Mouse (Mus musculus) neural tube, embryonic 15.5 days (tissue): ENCODE data around the gene Pradc1. TPM values are rescaled to one million over a fixed set of nuclear protein-coding genes. Genes with fewer than 3 reads are reported as not detected.

ENCODE experiments used
- ATAC-seq: fragments of 200-750 bp; cut with Nextera tagmentation; 2 replicates; pipeline ENCODE4 v1.8.0; 2017; ENCODE audit warnings: mild to moderate bottlenecking, moderate TSS enrichment, moderate library complexity; ENCODE audit not compliant: low FRiP score
- H3K27ac ChIP-seq: fragments of 300-500 bp; sonication (generic); replicated peaks from 2 replicates; pipeline ENCODE4 v1.5.1; 2015; ENCODE audit warnings: mild to moderate bottlenecking, inconsistent platforms
- H3K27me3 ChIP-seq: fragments of 300-500 bp; sonication (generic); replicated peaks from 2 replicates; pipeline ENCODE4 v1.6.1; 2015; ENCODE audit warnings: inconsistent platforms
- H3K36me3 ChIP-seq: fragments of 300-500 bp; sonication (generic); 2 replicates; pipeline ENCODE4 v1.6.1; 2015; ENCODE audit warnings: inconsistent platforms
- H3K4me1 ChIP-seq: fragments of 300-500 bp; sonication (generic); 2 replicates; pipeline ENCODE4 v1.6.1; 2015; ENCODE audit warnings: inconsistent platforms
- H3K4me2 ChIP-seq: fragments of 300-500 bp; sonication (generic); 2 replicates; pipeline ENCODE4 v1.6.1; 2015; ENCODE audit warnings: inconsistent platforms, mild to moderate bottlenecking, moderate library complexity
- H3K4me3 ChIP-seq: fragments of 300-500 bp; sonication (generic); replicated peaks from 2 replicates; pipeline ENCODE4 v1.5.1; 2015; ENCODE audit warnings: mild to moderate bottlenecking, inconsistent platforms
- H3K9ac ChIP-seq: fragments of 300-500 bp; sonication (generic); replicated peaks from 2 replicates; pipeline ENCODE4 v1.6.1; 2015; ENCODE audit warnings: mild to moderate bottlenecking, inconsistent platforms
- H3K9me3 ChIP-seq: fragments of 300-500 bp; sonication (generic); replicated peaks from 2 replicates; pipeline ENCODE4 v1.6.1; 2016; ENCODE audit warnings: inconsistent platforms
- WGBS: fragments of 180-500 bp; shearing (Covaris S2); methylation state at CpG from one replicate; pipeline ENCODE4 v1.1.7; 2015; ENCODE audit warnings: mixed read lengths; 5-methylcytosine and 5-hydroxymethylcytosine counted together
- polyA plus RNA-seq: library from polyadenylated mRNA; unstranded; fragments of >200 nt; fragmentation: Nextera tagmentation; extraction: Ambion mirVana; gene quantifications from 2 replicates; pipeline ENCODE4 v1.2.1, GENCODE M21; 2015

The Pradc1 gene
- polyA plus RNA-seq, 1 experiment from 2014 or later = 27.4 TPM

DNA sequence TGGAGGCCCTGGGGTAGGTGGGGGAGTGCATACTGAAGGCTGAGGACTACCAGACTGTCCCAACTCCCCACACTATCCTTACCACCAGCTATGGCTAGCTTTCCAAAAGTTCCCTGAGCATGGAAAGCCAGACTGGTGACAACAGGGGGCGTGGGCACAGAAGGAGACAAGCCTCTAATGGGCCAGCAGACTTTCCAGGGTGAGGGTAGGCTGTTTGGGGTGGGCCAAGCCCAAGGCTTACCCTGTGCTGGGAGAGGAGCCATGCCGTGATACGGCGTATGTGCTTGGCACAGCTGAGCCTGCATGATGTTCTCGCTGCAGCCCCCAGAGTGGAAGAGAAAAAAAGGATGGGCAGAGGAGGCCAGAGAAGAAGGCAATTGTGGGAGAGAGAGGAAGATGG, 28.2 kb upstream of the Pradc1 start:
- peaks cover 19% of the 10 kb centered on the region for H3K27me3 ChIP-seq
- no peak overlapping the region for H3K9ac ChIP-seq
- no peak overlapping the region for H3K4me2 ChIP-seq
- peaks cover 19% of the 10 kb centered on the region for H3K4me1 ChIP-seq
- no peaks in the 10 kb centered on the region for H3K9me3 ChIP-seq
- no peak overlapping the region for H3K4me3 ChIP-seq
- ATAC-seq = no peak
- no peak overlapping the region for H3K27ac ChIP-seq
- 80% methylated on average over 5 of the region's 5 CpGs for WGBS
- H3K36me3 ChIP-seq = peaks cover 21% of the 10 kb centered on the region

DNA sequence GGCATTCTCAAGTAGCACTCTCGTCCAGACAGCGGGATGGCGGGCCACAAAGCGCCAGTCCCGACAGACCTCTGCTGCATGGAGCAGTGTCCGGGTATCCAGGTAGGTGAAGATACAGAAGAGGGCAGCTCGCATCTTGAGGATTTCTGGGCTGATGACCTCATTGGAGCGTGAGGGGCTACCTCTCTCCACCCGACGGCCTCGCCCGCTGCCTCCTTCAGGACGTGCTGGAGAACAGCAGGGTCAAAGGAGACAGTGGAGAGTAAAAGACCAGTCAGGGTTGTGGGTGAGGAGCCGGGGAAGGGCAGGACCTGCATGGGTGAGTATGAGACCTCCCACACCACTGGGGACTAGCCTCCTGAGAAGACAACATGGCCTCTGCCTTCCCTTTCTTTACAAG, 26.6 kb upstream of the Pradc1 start:
- no peak overlapping the region for H3K4me3 ChIP-seq
- H3K4me1 ChIP-seq = peaks cover 4% of the 10 kb centered on the region; the same call in 1 of the 2 replicates
- no peak overlapping the region for H3K9ac ChIP-seq
- WGBS = 50% methylated on average over 14 of the region's 14 CpGs
- ATAC-seq = no peak
- peaks cover 3% of the 10 kb centered on the region; the same call in 1 of the 2 replicates for H3K27me3 ChIP-seq
- no peaks in the 10 kb centered on the region for H3K9me3 ChIP-seq
- H3K27ac ChIP-seq = no peak overlapping the region
- H3K36me3 ChIP-seq = peaks cover 32% of the 10 kb centered on the region
- H3K4me2 ChIP-seq = no peak overlapping the region

DNA sequence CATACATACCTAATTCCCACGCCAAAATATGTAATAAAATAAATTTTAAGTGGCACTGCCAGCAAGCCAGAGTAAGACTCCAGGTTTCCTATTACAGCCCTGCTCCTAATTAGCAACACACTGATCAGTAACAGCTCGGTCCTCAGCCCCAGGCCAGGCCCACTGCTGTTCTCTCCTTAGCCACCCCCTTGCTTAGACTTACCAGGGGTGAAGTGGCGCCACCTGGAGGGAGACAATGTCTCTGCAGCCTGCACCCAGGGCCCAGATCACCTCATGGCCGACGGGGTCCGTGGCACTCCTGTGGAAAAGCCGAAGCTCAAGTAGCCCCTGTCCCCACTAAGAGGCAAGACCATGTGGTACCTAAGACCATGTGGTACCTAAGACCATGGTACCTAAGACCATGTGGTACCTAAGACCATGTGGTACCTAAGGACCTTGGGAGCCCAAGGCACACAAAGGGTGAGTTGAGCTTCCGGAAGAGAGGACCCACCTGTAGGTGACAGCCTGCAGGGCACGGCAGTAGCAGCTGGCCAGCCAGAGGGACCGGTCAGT, 25.7 kb upstream of the Pradc1 start:
- no peaks in the 10 kb centered on the region for H3K9me3 ChIP-seq
- peaks cover 42% of the 10 kb centered on the region for H3K36me3 ChIP-seq
- H3K4me3 ChIP-seq = no peak overlapping the region
- peaks cover 4% of the 10 kb centered on the region; the same call in 1 of the 2 replicates for H3K4me1 ChIP-seq
- no peak overlapping the region for H3K9ac ChIP-seq
- ATAC-seq = no peak
- no peak overlapping the region for H3K27ac ChIP-seq
- peaks cover 3% of the 10 kb centered on the region; the same call in 1 of the 2 replicates for H3K27me3 ChIP-seq
- WGBS = 40% methylated on average over 10 of the region's 10 CpGs
- no peak overlapping the region for H3K4me2 ChIP-seq

DNA sequence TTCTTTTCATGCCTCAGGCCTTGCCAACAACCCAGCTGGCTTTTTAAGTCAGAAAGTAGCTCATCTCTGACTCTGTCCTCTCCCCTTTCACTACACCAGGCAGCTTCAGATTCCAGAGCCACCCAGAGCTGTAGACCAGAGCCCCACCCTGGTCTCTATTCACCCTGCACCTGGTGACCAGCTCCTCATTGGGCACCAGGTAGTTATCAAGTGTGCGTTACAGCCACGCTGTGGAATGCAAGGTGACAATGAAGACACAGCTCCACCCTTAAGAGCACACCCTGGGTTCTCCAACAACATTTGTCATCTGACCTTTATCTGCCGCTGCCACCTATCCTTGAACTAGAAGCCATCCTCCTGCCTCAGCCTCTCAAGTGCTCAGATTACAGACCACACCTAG, 23.8 kb upstream of the Pradc1 start:
- Histone ChIP-seq H3K9ac (no peak overlapping the region), H3K4me1 (0 out of 2 replicates have a peak, but pooled peaks cover 2% of the 10 kb centered on the region), H3K27ac (no peak overlapping the region), H3K27me3 (peaks cover 3% of the 10 kb centered on the region; the same call in 1 of the 2 replicates), H3K4me3 (no peak overlapping the region), H3K9me3 (no peaks in the 10 kb centered on the region), H3K36me3 (peaks cover 43% of the 10 kb centered on the region), H3K4me2 (no peak overlapping the region)
- 90% methylated on average over 3 of the region's 3 CpGs for WGBS
- no peak for ATAC-seq

DNA sequence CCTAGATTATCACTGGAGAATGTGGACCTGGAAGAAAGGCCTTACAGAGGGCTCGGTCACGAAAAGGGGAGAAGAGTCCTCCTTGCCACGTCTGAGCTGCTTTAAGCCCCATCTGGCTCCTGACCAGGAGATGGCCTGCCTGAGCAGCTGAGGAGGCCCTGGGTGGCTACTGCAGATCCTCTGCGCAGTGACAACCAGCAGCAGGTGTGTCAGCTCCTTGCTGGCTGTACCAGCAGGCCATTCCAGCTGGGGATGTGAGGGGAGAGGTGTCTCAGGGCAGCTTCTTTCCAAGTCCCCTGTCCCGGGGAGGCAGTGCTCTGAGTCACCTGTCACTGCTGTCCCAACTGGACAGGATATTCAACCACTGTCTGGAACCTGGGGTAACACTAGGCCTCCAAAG, 20.8 kb upstream of the Pradc1 start:
- Histone ChIP-seq H3K4me2 (no peak overlapping the region), H3K36me3 (peaks cover 62% of the 10 kb centered on the region), H3K27me3 (no peaks in the 10 kb centered on the region), H3K9me3 (no peaks in the 10 kb centered on the region), H3K4me3 (no peak overlapping the region), H3K4me1 (no peaks in the 10 kb centered on the region), H3K9ac (no peak overlapping the region), H3K27ac (no peak overlapping the region)
- no peak for ATAC-seq
- WGBS = 56% methylated on average over 5 of the region's 5 CpGs

DNA sequence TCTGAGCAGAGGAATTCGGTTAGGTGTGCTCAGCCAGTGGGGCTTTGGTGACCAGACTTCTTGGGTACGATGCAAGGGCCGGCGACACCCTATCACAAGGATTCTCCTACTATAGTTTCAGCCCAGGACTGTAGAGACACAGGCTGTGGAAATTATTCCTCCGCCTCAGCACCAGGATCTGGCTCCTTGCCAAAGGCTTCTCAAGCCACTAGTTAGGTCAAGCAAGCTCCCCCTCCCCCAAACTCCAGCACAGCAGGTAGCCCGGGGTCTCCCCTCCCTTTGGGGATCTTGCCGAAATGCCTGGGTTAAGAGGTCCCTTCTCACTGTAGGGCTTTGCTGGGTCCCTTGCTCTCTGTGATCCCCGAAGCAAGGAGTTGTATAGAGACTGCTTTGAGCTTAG, 20.2 kb upstream of the Pradc1 start:
- Histone ChIP-seq H3K27ac (no peak overlapping the region), H3K4me3 (no peak overlapping the region), H3K4me1 (no peaks in the 10 kb centered on the region), H3K36me3 (peaks cover 68% of the 10 kb centered on the region), H3K9me3 (no peaks in the 10 kb centered on the region), H3K27me3 (no peaks in the 10 kb centered on the region), H3K9ac (no peak overlapping the region), H3K4me2 (no peak overlapping the region)
- 58% methylated on average over 8 of the region's 8 CpGs for WGBS
- no peak for ATAC-seq

DNA sequence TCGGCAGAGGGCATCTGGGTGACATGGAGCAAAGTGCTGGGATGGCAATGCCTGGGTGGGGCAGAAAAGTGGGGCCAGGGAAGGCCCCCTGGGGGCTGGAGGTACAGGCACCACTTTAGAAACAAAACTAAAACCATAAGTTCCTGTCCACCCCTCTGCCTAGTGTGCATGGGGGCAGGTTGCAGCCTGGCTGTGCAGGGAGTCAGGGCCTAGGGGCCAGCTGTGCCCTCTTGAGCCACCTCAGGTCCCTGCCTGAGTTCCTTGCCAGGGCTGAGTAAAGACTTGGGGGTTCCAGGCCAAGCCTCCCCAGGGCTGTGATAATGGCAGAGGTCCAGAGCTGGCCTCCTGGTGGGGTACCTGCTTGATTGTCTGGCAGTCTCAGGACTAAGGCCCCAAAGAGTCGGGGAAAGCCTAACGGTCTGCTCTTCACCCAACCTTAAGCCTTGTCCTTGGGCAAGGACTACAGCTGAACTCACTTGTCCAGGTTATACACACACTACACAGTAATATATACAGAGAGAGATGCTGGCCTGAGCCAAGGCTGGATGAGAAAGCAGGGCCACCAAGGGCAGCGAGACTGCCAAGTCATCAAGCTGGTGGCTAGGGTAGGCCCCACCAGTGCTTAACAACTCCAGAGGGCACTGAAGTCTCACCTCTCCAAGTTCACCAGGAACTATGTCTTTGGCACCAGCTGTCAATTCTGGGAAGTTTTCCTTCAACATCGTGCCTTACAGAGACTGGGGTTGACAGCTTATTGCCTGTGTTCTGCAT, 18.1 kb upstream of the Pradc1 start:
- no peak for ATAC-seq
- Histone ChIP-seq H3K4me1 (no peaks in the 10 kb centered on the region), H3K36me3 (peaks cover 73% of the 10 kb centered on the region), H3K9ac (no peak overlapping the region), H3K4me3 (no peak overlapping the region), H3K4me2 (no peak overlapping the region), H3K9me3 (no peaks in the 10 kb centered on the region), H3K27ac (no peak overlapping the region), H3K27me3 (no peaks in the 10 kb centered on the region)
- WGBS = 74% methylated on average over 5 of the region's 5 CpGs

DNA sequence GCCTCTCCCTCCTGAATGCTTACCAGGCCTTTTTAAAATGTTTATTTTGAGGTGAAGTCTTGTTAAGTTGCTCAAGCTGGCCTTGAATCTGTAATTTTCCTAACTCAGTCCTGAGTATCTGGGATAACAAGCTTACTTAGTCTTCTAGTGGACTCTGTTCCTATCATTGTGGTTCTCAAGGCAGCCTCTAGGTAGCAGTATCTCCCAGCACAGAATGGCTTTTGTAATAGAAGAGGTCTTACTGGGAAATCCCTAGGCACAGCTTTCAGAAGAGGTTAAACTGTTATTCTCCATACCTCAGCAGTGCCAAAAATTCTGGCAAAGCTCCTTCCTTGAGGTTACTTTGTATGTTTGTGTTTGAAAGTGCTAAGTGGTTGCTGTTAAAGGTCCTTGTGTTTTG, 13.6 kb upstream of the Pradc1 start:
- Histone ChIP-seq H3K4me1 (no peaks in the 10 kb centered on the region), H3K4me3 (no peak overlapping the region), H3K27ac (no peak overlapping the region)

DNA sequence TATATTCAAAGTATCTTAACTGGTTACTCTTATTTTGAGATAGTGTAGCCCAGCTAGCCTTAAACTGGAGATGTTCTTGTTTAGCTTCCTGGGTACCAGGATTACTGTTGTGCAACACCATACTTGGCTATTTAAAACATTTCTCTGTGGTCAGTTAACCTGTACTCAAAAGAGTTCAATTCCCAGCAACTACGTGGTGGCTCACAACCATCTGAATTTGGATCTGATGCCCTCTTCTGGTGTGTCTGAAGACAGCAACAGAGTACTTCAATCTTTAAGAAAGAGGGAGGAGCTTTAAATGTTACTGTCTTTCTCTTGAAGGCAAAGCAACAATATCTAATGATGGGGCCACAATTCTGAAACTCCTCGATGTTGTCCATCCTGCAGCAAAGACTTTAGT, 7.9 kb upstream of the Pradc1 start:
- WGBS = 90% methylated on average over 2 of the region's 2 CpGs
- no peak overlapping the region for H3K27ac ChIP-seq

More for the DNA sequence above, 13.6 kb upstream of the Pradc1 start:
- H3K9ac ChIP-seq = no peak overlapping the region
- no peak overlapping the region for H3K4me2 ChIP-seq
- ATAC-seq = no peak
- H3K36me3 ChIP-seq = peaks cover 96% of the 10 kb centered on the region
- no peaks in the 10 kb centered on the region for H3K9me3 ChIP-seq
- no peaks in the 10 kb centered on the region for H3K27me3 ChIP-seq

DNA sequence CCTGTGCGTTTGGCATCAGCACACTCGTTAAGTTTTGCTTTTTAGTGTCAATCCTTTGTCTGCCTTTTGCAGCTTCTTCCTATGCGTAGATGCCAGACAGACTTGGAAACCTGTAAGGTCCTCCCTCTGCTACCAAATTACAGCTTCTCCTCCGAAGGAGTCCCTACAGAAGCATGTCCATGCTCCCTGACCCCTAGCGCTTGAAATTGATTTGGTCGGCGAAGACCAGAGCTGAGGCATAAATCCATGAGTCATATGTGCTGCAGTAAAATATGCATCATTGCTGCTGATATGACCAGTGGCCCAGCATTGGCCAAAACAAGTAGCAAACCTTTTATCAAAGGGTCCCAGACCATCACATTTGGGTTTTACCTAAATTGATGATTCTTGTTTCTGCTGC, 1.0 kb upstream of the Pradc1 start:
- ATAC-seq = no peak
- Histone ChIP-seq H3K4me2 (peak overlapping the region; percentile 96), H3K36me3 (no peaks in the 10 kb centered on the region), H3K9ac (peak overlapping the region; percentile 67), H3K4me1 (peaks cover 59% of the 10 kb centered on the region), H3K4me3 (peak overlapping the region; percentile 78), H3K27ac (peak overlapping the region; percentile 87), H3K9me3 (no peaks in the 10 kb centered on the region), H3K27me3 (no peaks in the 10 kb centered on the region)
- WGBS = 13% methylated on average over 7 of the region's 7 CpGs

More for the DNA sequence above, 7.9 kb upstream of the Pradc1 start:
- H3K4me3 ChIP-seq = no peak overlapping the region
- no peak overlapping the region for H3K9ac ChIP-seq
- no peak for ATAC-seq
- no peaks in the 10 kb centered on the region for H3K9me3 ChIP-seq
- no peak overlapping the region for H3K4me2 ChIP-seq
- H3K4me1 ChIP-seq = peaks cover 41% of the 10 kb centered on the region
- H3K27me3 ChIP-seq = no peaks in the 10 kb centered on the region
- H3K36me3 ChIP-seq = peaks cover 50% of the 10 kb centered on the region

DNA sequence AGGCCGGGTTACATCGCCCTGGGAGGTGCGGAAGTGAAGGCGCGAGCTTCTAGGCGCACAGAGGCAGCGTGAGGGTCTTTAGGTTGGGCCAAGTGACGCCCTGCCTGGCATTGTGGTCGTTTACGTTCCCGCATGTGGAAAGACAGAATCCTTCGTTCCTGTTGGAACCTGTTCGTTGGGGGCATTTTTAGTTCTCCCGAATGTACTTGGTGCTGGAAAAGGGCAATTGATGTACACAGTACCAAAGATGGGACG, 568 bp upstream of the Pradc1 start:
- Histone ChIP-seq H3K9me3 (no peaks in the 10 kb centered on the region), H3K27ac (peak overlapping the region; percentile 87), H3K9ac (peak overlapping the region; percentile 67), H3K4me3 (peak overlapping the region; percentile 78), H3K36me3 (no peaks in the 10 kb centered on the region), H3K4me1 (peaks cover 54% of the 10 kb centered on the region), H3K4me2 (peak overlapping the region; percentile 96), H3K27me3 (no peaks in the 10 kb centered on the region)
- ATAC-seq = no peak
- WGBS = under 1% methylated on average over 15 of the region's 15 CpGs
